ENCODE assay signal across 26 mouse cellular contexts in genomic region chr13:54800206-54800605, GRCm38 (mm10). TPM values are rescaled to one million over a fixed set of nuclear protein-coding genes. Genes with fewer than 3 reads are reported as not detected.
DNase-seq lines count a peak whose midpoint lies in the region; ATAC-seq and TF ChIP-seq lines count a peak whose summit lies in the region.
"Had no signal": no experiment of that assay in that cellular context is flagged by ENCODE, and none has a peak within 500 bp of the region (broad histone marks: within the 10 kb centered on the region; RNA-seq: fewer than 3 reads in every experiment).

No protein-coding gene starts in this region.

- ATAC-seq in kidney, postnatal 0 days (replicated peaks; ENCODE audit: low FRiP score, low read depth) = no peak
- ATAC-seq: intestine, embryonic 15.5 days; liver, embryonic 12.5 days had no signal

- H3K9ac ChIP-seq in kidney, postnatal 0 days (ENCODE audit: low read depth, low read length) = no peak overlapping the region
- H3K9ac ChIP-seq: forebrain, embryonic 12.5 days; intestine, embryonic 15.5 days; limb, embryonic 13.5 days; liver, embryonic 12.5 days; midbrain, embryonic 13.5 days; neural tube, embryonic 12.5 days had no signal

- 0 out of 2 replicates have a peak, but pooled peaks cover 7% of the 10 kb centered on the region for H3K27me3 ChIP-seq in kidney, postnatal 0 days (ENCODE audit: insufficient read depth, low read length)
- H3K27me3 ChIP-seq in myocyte (ENCODE audit: control insufficient read depth, insufficient read depth, insufficient read length) = peaks cover 13% of the 10 kb centered on the region
- H3K27me3 ChIP-seq: intestine, embryonic 15.5 days had no signal

- intact Hi-C loops in gastrocnemius, adult 2 months (cut with DNase I) = no loop called here

- no peak overlapping the region for H3ac ChIP-seq in myocyte (ENCODE audit: control insufficient read depth, insufficient read length)

- H3K36me3 ChIP-seq in kidney, postnatal 0 days (ENCODE audit: insufficient read depth, low read length) = no peaks in the 10 kb centered on the region
- no peaks in the 10 kb centered on the region for H3K36me3 ChIP-seq in myocyte (ENCODE audit: control insufficient read depth, insufficient read depth)
- H3K36me3 ChIP-seq: forebrain, embryonic 12.5 days; hindbrain, embryonic 10.5 days; intestine, embryonic 15.5 days; limb, embryonic 13.5 days; liver, embryonic 12.5 days; midbrain, embryonic 13.5 days; neural tube, embryonic 12.5 days had no signal

- 32% methylated on average over 4 of the region's 4 CpGs for WGBS in kidney, postnatal 0 days

- peak overlapping the region; percentile 67 for H3K4me3 ChIP-seq in gastrocnemius, adult 2 months
- H3K4me3 ChIP-seq in kidney, postnatal 0 days (replicated peaks; ENCODE audit: low read depth, low read length) = no peak overlapping the region
- no peak overlapping the region for H3K4me3 ChIP-seq in myocyte
- H3K4me3 ChIP-seq: erythroblast, embryonic 14.5 days; forebrain, embryonic 12.5 days; hindbrain, embryonic 10.5 days; intestine, embryonic 15.5 days; limb, embryonic 13.5 days; liver, embryonic 12.5 days; midbrain, embryonic 13.5 days; neural tube, embryonic 12.5 days had no signal

- H3K4me1 ChIP-seq in kidney, postnatal 0 days (replicated peaks; ENCODE audit: insufficient read depth, low read length) = no peaks in the 10 kb centered on the region
- H3K4me1 ChIP-seq: forebrain, embryonic 12.5 days; hindbrain, embryonic 10.5 days; intestine, embryonic 15.5 days; limb, embryonic 13.5 days; liver, embryonic 12.5 days; midbrain, embryonic 13.5 days; neural tube, embryonic 12.5 days had no signal

- no peak overlapping the region for H3K4me2 ChIP-seq in kidney, postnatal 0 days (ENCODE audit: low read length)
- peak overlapping the region; percentile 91 for H3K4me2 ChIP-seq in myocyte (ENCODE audit: low read depth)
- H3K4me2 ChIP-seq: forebrain, embryonic 12.5 days; liver, embryonic 12.5 days; midbrain, embryonic 13.5 days; neural tube, embryonic 12.5 days had no signal

- H3K27ac ChIP-seq in gastrocnemius, adult 2 months = no peak overlapping the region
- H3K27ac ChIP-seq in kidney, postnatal 0 days = no peak overlapping the region
- H3K27ac ChIP-seq: forebrain, embryonic 12.5 days; hindbrain, embryonic 10.5 days; intestine, embryonic 15.5 days; limb, embryonic 13.5 days; liver, embryonic 12.5 days; midbrain, embryonic 13.5 days; neural tube, embryonic 12.5 days had no signal

- peak; percentile 30 for DNase-seq in adrenal gland, postnatal 10 days
- DNase-seq in adrenal gland, adult 8-10 months = no peak
- no peak for DNase-seq in gastrocnemius, adult 2 months
- no peak for DNase-seq in gastrocnemius, postnatal 10 days
- peak; percentile 9 for DNase-seq in kidney, postnatal 0 days (ENCODE audit: low spot score)
- DNase-seq in kidney, adult 18-20 months = no peak

- TF ChIP-seq POLR2A in myocyte (IDR thresholded peaks at IDR 0.05; ENCODE audit: insufficient read length, low read depth) = no peak

- H3K79me2 ChIP-seq in myocyte (ENCODE audit: control insufficient read depth, insufficient read depth) = no peaks in the 10 kb centered on the region

- TF ChIP-seq CTCF in gastrocnemius, adult 2 months (IDR thresholded peaks at IDR 0.05) = no peak
- no peak for TF ChIP-seq CTCF in kidney, postnatal 0 days (IDR thresholded peaks at IDR 0.05; ENCODE audit: low read depth)

- H3K9me3 ChIP-seq in kidney, postnatal 0 days (replicated peaks; ENCODE audit: low read length) = no peaks in the 10 kb centered on the region
- H3K9me3 ChIP-seq: hindbrain, embryonic 10.5 days; intestine, embryonic 15.5 days; limb, embryonic 13.5 days; liver, embryonic 12.5 days; midbrain, embryonic 13.5 days; neural tube, embryonic 12.5 days had no signal

TF ChIP-seq in myocyte, 11 proteins besides CTCF, POLR2A, EP300 and RAD21:
- no peak for TF ChIP-seq SRF (IDR thresholded peaks at IDR 0.05; ENCODE audit: control insufficient read depth, insufficient read length, low read depth)
- no peak for TF ChIP-seq MYOG (IDR thresholded peaks at IDR 0.05; ENCODE audit: control insufficient read depth in 1 of 3, insufficient read depth in 1 of 3, insufficient read length in 2 of 3, low read depth in 2 of 3)
- TF ChIP-seq CEBPB (IDR thresholded peaks at IDR 0.05; ENCODE audit: insufficient read depth, poor library complexity, severe bottlenecking) = no peak
- TF ChIP-seq USF1 (IDR thresholded peaks at IDR 0.05; ENCODE audit: low read depth) = no peak
- no peak for TF ChIP-seq MAX (IDR thresholded peaks at IDR 0.05; ENCODE audit: low read depth)
- no peak for TF ChIP-seq TCF3 (IDR thresholded peaks at IDR 0.05; ENCODE audit: insufficient read length, low read depth)
- no peak for TF ChIP-seq E2F4 (IDR thresholded peaks at IDR 0.05; ENCODE audit: insufficient read depth)
- no peak for TF ChIP-seq TCF12 (IDR thresholded peaks at IDR 0.05; ENCODE audit: insufficient read depth, poor library complexity, severe bottlenecking)
- no peak for TF ChIP-seq MYOD1 (IDR thresholded peaks at IDR 0.05; ENCODE audit: control insufficient read depth in 1 of 3, insufficient read length in 2 of 3, low read depth in 2 of 3)
- TF ChIP-seq REST (IDR thresholded peaks at IDR 0.05; ENCODE audit: insufficient read depth, insufficient read length) = no peak
- TF ChIP-seq POLR2AphosphoS2 (IDR thresholded peaks at IDR 0.05; ENCODE audit: insufficient read length, low read depth) = no peak

RNA-seq across cellular contexts. Expression of gene Tspan17, which starts 11.0 kb away (rescaled TPM):
- total RNA-seq in adrenal gland, postnatal 10 days (2021) = 10 to 100 TPM; 31.8 to 36.3 TPM
- total RNA-seq in adrenal gland, adult 8-10 months (2022) = 10 to 100 TPM; 38.8 to 45.1 (median 41.8) TPM
- total RNA-seq in gastrocnemius, adult 2 months (2021) = 10 to 100 TPM; 15.3 to 25.3 TPM
- total RNA-seq in gastrocnemius, postnatal 10 days (2021) = 10 to 100 TPM; 23.0 to 26.8 TPM
- polyA plus RNA-seq in kidney, postnatal 0 days (2015; fragmentation: Nextera tagmentation; extraction: Ambion mirVana) = 12.8 and 13.0 TPM in 2 replicates
- 65.3 TPM for polyA plus RNA-seq in myocyte (2012; fragmentation: generic; extraction: Trizol)
- polyA plus RNA-seq: erythroblast, embryonic 14.5 days had no signal

RNA-seq across cellular contexts. Expression of gene Eif4e1b, which starts 16.4 kb away (rescaled TPM):
- under 1 TPM in 1 of 2 experiments, not detected in 1; 0.12 TPM for total RNA-seq in adrenal gland, postnatal 10 days (2021)
- not detected for total RNA-seq in adrenal gland, adult 8-10 months (2022)
- total RNA-seq in gastrocnemius, adult 2 months (2021) = not detected
- total RNA-seq in gastrocnemius, postnatal 10 days (2021) = not detected
- polyA plus RNA-seq in kidney, postnatal 0 days (2015; fragmentation: Nextera tagmentation; extraction: Ambion mirVana) = not detected in 2 replicates
- not detected for polyA plus RNA-seq in myocyte (2012; fragmentation: generic; extraction: Trizol)
- total RNA-seq: gastrocnemius, postnatal 25 days; heart, adult 18-20 months; left cerebral cortex, postnatal 14 days; megakaryocyte, adult 5-6 weeks had no signal
- polyA plus RNA-seq: CD4-positive, CD25-positive, alpha-beta regulatory T cell, adult 4 months; cortical plate, adult 2 months; embryonic facial prominence, embryonic 11.5 days; erythroblast, embryonic 14.5 days; forebrain, embryonic 12.5 days; frontal cortex, adult 2 months; heart, postnatal 0 days; hindbrain, embryonic 10.5 days; hindbrain, embryonic 16.5 days; intestine, embryonic 15.5 days; limb, embryonic 13.5 days; liver, embryonic 12.5 days; midbrain, embryonic 13.5 days; neural tube, embryonic 12.5 days; thymus, postnatal 0 days had no signal

RNA-seq across cellular contexts. Expression of gene Sncb, which starts 33.8 kb away (rescaled TPM):
- total RNA-seq in adrenal gland, postnatal 10 days (2021) = 1 to 10 TPM; 1.8 to 4.2 TPM
- 1 to 10 TPM; 1.8 to 5.6 (median 3.5) TPM for total RNA-seq in adrenal gland, adult 8-10 months (2022)
- not detected for total RNA-seq in gastrocnemius, adult 2 months (2021)
- total RNA-seq in gastrocnemius, postnatal 10 days (2021) = 1 to 10 TPM in 1 of 2 experiments, under 1 TPM in 1; 0.40 to 1.1 TPM
- polyA plus RNA-seq in kidney, postnatal 0 days (2015; fragmentation: Nextera tagmentation; extraction: Ambion mirVana) = not detected in 2 replicates
- not detected for polyA plus RNA-seq in myocyte (2012; fragmentation: generic; extraction: Trizol)
- total RNA-seq: gastrocnemius, postnatal 25 days; heart, adult 18-20 months; megakaryocyte, adult 5-6 weeks had no signal
- polyA plus RNA-seq: erythroblast, embryonic 14.5 days; heart, postnatal 0 days; limb, embryonic 13.5 days; liver, embryonic 12.5 days; thymus, postnatal 0 days had no signal

RNA-seq across cellular contexts. Expression of gene Gprin1, which starts 50.5 kb away (rescaled TPM):
- total RNA-seq in adrenal gland, postnatal 10 days (2021) = 1 to 10 TPM; 3.4 to 4.8 TPM
- total RNA-seq in adrenal gland, adult 8-10 months (2022) = 1 to 10 TPM; 4.0 to 6.4 (median 4.2) TPM
- not detected for total RNA-seq in gastrocnemius, adult 2 months (2021)
- total RNA-seq in gastrocnemius, postnatal 10 days (2021) = under 1 TPM; 0.47 to 0.63 TPM
- 0.13 and 0.14 TPM in 2 replicates for polyA plus RNA-seq in kidney, postnatal 0 days (2015; fragmentation: Nextera tagmentation; extraction: Ambion mirVana)
- 0.11 TPM for polyA plus RNA-seq in myocyte (2012; fragmentation: generic; extraction: Trizol)
- total RNA-seq: gastrocnemius, postnatal 25 days; heart, adult 18-20 months; megakaryocyte, adult 5-6 weeks had no signal
- polyA plus RNA-seq: CD4-positive, CD25-positive, alpha-beta regulatory T cell, adult 4 months; erythroblast, embryonic 14.5 days had no signal

Comparison
In these comparisons a context has a peak if more than half of its experiments do, and no peak if none do; other contexts are left out.
1. DNase-seq: peak in adrenal gland, postnatal 10 days (single experiment) and kidney, postnatal 0 days (single experiment); none in adrenal gland, adult 8-10 months (single experiment), gastrocnemius, adult 2 months (single experiment), gastrocnemius, postnatal 10 days (single experiment) and kidney, adult 18-20 months (single experiment).